Comparison of ENCODE assay signal across 9 mouse cellular contexts in the genomic region with DNA sequence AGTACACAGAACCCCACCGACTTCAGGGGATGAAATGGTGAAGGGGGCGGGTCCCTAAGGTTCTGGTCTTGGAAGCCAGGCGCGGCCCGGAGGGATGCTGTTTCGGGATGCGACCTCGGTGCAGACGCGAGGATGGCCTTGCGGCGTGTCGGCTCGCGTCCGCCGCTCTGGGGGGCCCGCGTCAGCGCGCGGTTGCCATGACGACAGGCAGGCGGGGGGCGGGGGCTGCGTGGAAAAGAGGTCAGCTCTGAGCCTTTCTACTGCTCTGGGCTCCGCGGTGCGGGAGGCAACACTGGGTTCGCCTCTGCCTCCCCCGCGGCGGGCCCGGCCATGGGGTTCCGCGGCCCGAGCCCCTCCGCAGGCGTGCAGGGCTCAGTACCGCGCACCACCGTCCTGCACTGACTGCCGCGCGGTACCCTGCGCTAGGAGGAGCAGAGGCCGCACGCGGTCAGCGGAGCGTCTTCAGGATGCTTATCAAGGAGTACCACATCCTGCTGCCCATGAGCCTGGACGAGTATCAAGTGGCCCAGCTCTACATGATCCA. TPM values are rescaled to one million over a fixed set of nuclear protein-coding genes. Genes with fewer than 3 reads are reported as not detected.
DNase-seq lines count a peak whose midpoint lies in the region; ATAC-seq and TF ChIP-seq lines count a peak whose summit lies in the region.
"Had no signal": no experiment of that assay in that cellular context is flagged by ENCODE, and none has a peak within 500 bp of the region (broad histone marks: within the 10 kb centered on the region; RNA-seq: fewer than 3 reads in every experiment).

No protein-coding gene starts in this region.

- no peak for TF ChIP-seq CTCF in hindbrain, postnatal 0 days (IDR thresholded peaks at IDR 0.05; ENCODE audit: low read depth)
- TF ChIP-seq CTCF in liver, adult 2 months (IDR thresholded peaks at IDR 0.05; ENCODE audit: low read depth, low read length) = no peak

- H3K9me3 ChIP-seq in forebrain, embryonic 12.5 days = no peaks in the 10 kb centered on the region
- no peaks in the 10 kb centered on the region for H3K9me3 ChIP-seq in hindbrain, postnatal 0 days (ENCODE audit: low read length)
- no peaks in the 10 kb centered on the region for H3K9me3 ChIP-seq in neural tube, embryonic 15.5 days (replicated peaks)

- peak overlapping the region; percentile 66 for H3K9ac ChIP-seq in forebrain, embryonic 12.5 days
- H3K9ac ChIP-seq in hindbrain, postnatal 0 days (replicated peaks; ENCODE audit: low read length) = peak overlapping the region; percentile 55
- no peak overlapping the region for H3K9ac ChIP-seq in liver, adult 2 months (ENCODE audit: low read depth, low read length)
- H3K9ac ChIP-seq in neural tube, embryonic 15.5 days (replicated peaks) = peak overlapping the region; percentile 75

- no peak for TF ChIP-seq POLR2A in liver, adult 2 months (IDR thresholded peaks at IDR 0.05; ENCODE audit: extremely low read depth, insufficient read depth, low read length)

- H3K4me1 ChIP-seq in forebrain, embryonic 12.5 days = peaks cover 54% of the 10 kb centered on the region
- peaks cover 24% of the 10 kb centered on the region for H3K4me1 ChIP-seq in hindbrain, postnatal 0 days (ENCODE audit: insufficient read depth, low read length)
- H3K4me1 ChIP-seq in liver, adult 2 months (ENCODE audit: control insufficient read depth, insufficient read depth, low read length) = peaks cover 26% of the 10 kb centered on the region
- peaks cover 69% of the 10 kb centered on the region for H3K4me1 ChIP-seq in neural tube, embryonic 15.5 days

- no peaks in the 10 kb centered on the region for H3K79me2 ChIP-seq in liver, adult 2 months (ENCODE audit: control insufficient read depth, insufficient read depth, low read length)

- H3K27ac ChIP-seq in forebrain, embryonic 12.5 days = no peak overlapping the region
- peak overlapping the region; percentile 59; the same call in 1 of the 2 replicates for H3K27ac ChIP-seq in hindbrain, postnatal 0 days
- no peak overlapping the region for H3K27ac ChIP-seq in liver, adult 2 months (replicated peaks; ENCODE audit: insufficient read depth, low read depth, low read length)
- H3K27ac ChIP-seq in neural tube, embryonic 15.5 days (replicated peaks) = peak overlapping the region; percentile 72

- WGBS in forebrain, embryonic 12.5 days = under 1% methylated on average over 52 of the region's 52 CpGs
- under 1% methylated on average over 51 of the region's 52 CpGs for WGBS in hindbrain, postnatal 0 days
- 20% methylated on average over 51 of the region's 52 CpGs for WGBS in liver, adult 2 months
- under 1% methylated on average over 51 of the region's 52 CpGs for WGBS in neural tube, embryonic 15.5 days

- peak overlapping the region; percentile 95 for H3K4me2 ChIP-seq in forebrain, embryonic 12.5 days
- peak overlapping the region; percentile 70 for H3K4me2 ChIP-seq in hindbrain, postnatal 0 days (ENCODE audit: low read depth, low read length)
- peak overlapping the region; percentile 84 for H3K4me2 ChIP-seq in neural tube, embryonic 15.5 days

- intact Hi-C loops in heart, postnatal 25 days (cut with DNase I) = loop anchor here (2.0 kb wide), 1 partner anchor 18 kb away; no protein-coding TSS in a partner anchor

- ATAC-seq in forebrain, embryonic 12.5 days (ENCODE audit: low FRiP score) = peak; percentile 10; the same call in 1 of the 2 replicates
- peak; percentile 10; the same call in 1 of the 2 replicates for ATAC-seq in hindbrain, postnatal 0 days
- peak; percentile 9; the same call in 1 of the 2 replicates for ATAC-seq in neural tube, embryonic 15.5 days (ENCODE audit: low FRiP score)
- no peak for ATAC-seq in megakaryocyte progenitor cell, adult 5-6 weeks (replicated peaks; ENCODE audit: poor library complexity)
- ATAC-seq: Patski had no signal

- peak; percentile 94 for DNase-seq in heart, adult 11 months
- DNase-seq in heart, postnatal 25 days (ENCODE audit: low spot score) = no peak
- peak; percentile 68 for DNase-seq in adrenal gland, adult 8-10 months
- DNase-seq in hindbrain, postnatal 0 days (ENCODE audit: low spot score) = peak; percentile 80
- no peak for DNase-seq in liver, adult 2 months (ENCODE audit: extremely low read depth, low read depth, low spot score)

- H3K27me3 ChIP-seq in forebrain, embryonic 12.5 days = peaks cover 43% of the 10 kb centered on the region
- H3K27me3 ChIP-seq in hindbrain, postnatal 0 days (ENCODE audit: insufficient read depth, low read length) = no peaks in the 10 kb centered on the region
- no peaks in the 10 kb centered on the region for H3K27me3 ChIP-seq in liver, adult 2 months (ENCODE audit: control insufficient read depth, insufficient read depth, low read length)
- no peaks in the 10 kb centered on the region for H3K27me3 ChIP-seq in neural tube, embryonic 15.5 days (replicated peaks)
- H3K27me3 ChIP-seq: Patski had no signal

- H3K36me3 ChIP-seq in forebrain, embryonic 12.5 days (replicated peaks) = no peaks in the 10 kb centered on the region
- H3K36me3 ChIP-seq in hindbrain, postnatal 0 days (ENCODE audit: insufficient read depth, low read length) = no peaks in the 10 kb centered on the region
- no peaks in the 10 kb centered on the region for H3K36me3 ChIP-seq in liver, adult 2 months (ENCODE audit: control insufficient read depth, insufficient read depth, low read length)
- peaks cover 21% of the 10 kb centered on the region for H3K36me3 ChIP-seq in neural tube, embryonic 15.5 days

- peak overlapping the region; percentile 57 for H3K4me3 ChIP-seq in forebrain, embryonic 12.5 days (replicated peaks)
- H3K4me3 ChIP-seq in hindbrain, postnatal 0 days (ENCODE audit: low read length) = peak overlapping the region; percentile 57
- H3K4me3 ChIP-seq in liver, adult 2 months (ENCODE audit: insufficient read depth, low read depth, low read length) = peak overlapping the region; percentile 19; the same call in 1 of the 2 replicates
- H3K4me3 ChIP-seq in neural tube, embryonic 15.5 days (replicated peaks) = peak overlapping the region; percentile 66

RNA-seq across cellular contexts. Expression of gene Pitpnm1, which starts 1.0 kb away (rescaled TPM):
- total RNA-seq in heart, postnatal 25 days (2021) = 10 to 100 TPM; 20.8 to 22.1 TPM
- 100 to 1,000 TPM in 1 of 4 experiments, 10 to 100 TPM in 3; 57.1 to 119 (median 84.1) TPM for total RNA-seq in adrenal gland, adult 8-10 months (2022)
- polyA plus RNA-seq in forebrain, embryonic 12.5 days (2016; fragmentation: Nextera tagmentation; extraction: Ambion mirVana) = 21.5 and 22.9 TPM in 2 replicates
- total RNA-seq in hindbrain, postnatal 0 days (2014; rRNA removed) = 134 and 142 TPM in 2 replicates
- polyA plus RNA-seq in hindbrain, postnatal 0 days (2015; fragmentation: Nextera tagmentation; extraction: Ambion mirVana) = 88.0 and 91.9 TPM in 2 replicates
- total RNA-seq in liver, adult 2 months (2014; rRNA removed) = 1.7 and 4.9 TPM in 2 replicates
- 8.1 and 14.2 TPM in 2 replicates for polyA plus RNA-seq in liver, adult 2 months (2012; rRNA removed)
- polyA plus RNA-seq in neural tube, embryonic 15.5 days (2015; fragmentation: Nextera tagmentation; extraction: Ambion mirVana) = 72.1 and 80.9 TPM in 2 replicates
- total RNA-seq in megakaryocyte progenitor cell, adult 5-6 weeks (2015) = 7.8 and 11.2 TPM in 2 replicates
- 6.8 and 17.2 TPM in 2 replicates for total RNA-seq in megakaryocyte progenitor cell, adult 5-6 weeks (2017)

RNA-seq across cellular contexts. Expression of gene Cdk2ap2, which starts 3.8 kb away (rescaled TPM):
- 10 to 100 TPM; 36.6 to 45.1 TPM for total RNA-seq in heart, postnatal 25 days (2021)
- 100 to 1,000 TPM; 100 to 146 (median 129) TPM for total RNA-seq in adrenal gland, adult 8-10 months (2022)
- 70.4 and 73.9 TPM in 2 replicates for polyA plus RNA-seq in forebrain, embryonic 12.5 days (2016; fragmentation: Nextera tagmentation; extraction: Ambion mirVana)
- total RNA-seq in hindbrain, postnatal 0 days (2014; rRNA removed) = 49.4 and 57.5 TPM in 2 replicates
- polyA plus RNA-seq in hindbrain, postnatal 0 days (2015; fragmentation: Nextera tagmentation; extraction: Ambion mirVana) = 63.9 and 64.6 TPM in 2 replicates
- 33.9 and 44.0 TPM in 2 replicates for total RNA-seq in liver, adult 2 months (2014; rRNA removed)
- polyA plus RNA-seq in liver, adult 2 months (2012; rRNA removed) = 185 and 198 TPM in 2 replicates
- 88.7 and 99.0 TPM in 2 replicates for polyA plus RNA-seq in neural tube, embryonic 15.5 days (2015; fragmentation: Nextera tagmentation; extraction: Ambion mirVana)
- total RNA-seq in megakaryocyte progenitor cell, adult 5-6 weeks (2015) = 112 and 126 TPM in 2 replicates
- total RNA-seq in megakaryocyte progenitor cell, adult 5-6 weeks (2017) = 24.2 and 44.8 TPM in 2 replicates

RNA-seq across cellular contexts. Expression of gene Cabp2, which starts 19.4 kb away (rescaled TPM):
- total RNA-seq in heart, postnatal 25 days (2021) = not detected
- total RNA-seq in adrenal gland, adult 8-10 months (2022) = not detected
- polyA plus RNA-seq in forebrain, embryonic 12.5 days (2016; fragmentation: Nextera tagmentation; extraction: Ambion mirVana) = not detected in 2 replicates
- not detected in 2 replicates for total RNA-seq in hindbrain, postnatal 0 days (2014; rRNA removed)
- polyA plus RNA-seq in hindbrain, postnatal 0 days (2015; fragmentation: Nextera tagmentation; extraction: Ambion mirVana) = not detected in 2 replicates
- 0.13 and 0.37 TPM in 2 replicates for total RNA-seq in liver, adult 2 months (2014; rRNA removed)
- polyA plus RNA-seq in liver, adult 2 months (2012; rRNA removed) = 0.27 and 0.70 TPM in 2 replicates
- polyA plus RNA-seq in neural tube, embryonic 15.5 days (2015; fragmentation: Nextera tagmentation; extraction: Ambion mirVana) = not detected in 2 replicates
- not detected in 2 replicates for total RNA-seq in megakaryocyte progenitor cell, adult 5-6 weeks (2015)
- total RNA-seq in megakaryocyte progenitor cell, adult 5-6 weeks (2017) = not detected in 2 replicates
- polyA plus RNA-seq: Patski had no signal

RNA-seq across cellular contexts. Expression of gene Aip, which starts 24.9 kb away (rescaled TPM):
- total RNA-seq in heart, postnatal 25 days (2021) = 10 to 100 TPM; 54.2 to 56.8 TPM
- total RNA-seq in adrenal gland, adult 8-10 months (2022) = 100 to 1,000 TPM; 129 to 143 (median 134) TPM
- 56.4 and 60.7 TPM in 2 replicates for polyA plus RNA-seq in forebrain, embryonic 12.5 days (2016; fragmentation: Nextera tagmentation; extraction: Ambion mirVana)
- total RNA-seq in hindbrain, postnatal 0 days (2014; rRNA removed) = 33.4 and 38.2 TPM in 2 replicates
- polyA plus RNA-seq in hindbrain, postnatal 0 days (2015; fragmentation: Nextera tagmentation; extraction: Ambion mirVana) = 89.4 and 94.3 TPM in 2 replicates
- 16.5 and 20.1 TPM in 2 replicates for total RNA-seq in liver, adult 2 months (2014; rRNA removed)
- 30.0 and 33.5 TPM in 2 replicates for polyA plus RNA-seq in liver, adult 2 months (2012; rRNA removed)
- 105 and 111 TPM in 2 replicates for polyA plus RNA-seq in neural tube, embryonic 15.5 days (2015; fragmentation: Nextera tagmentation; extraction: Ambion mirVana)
- 61.9 and 66.4 TPM in 2 replicates for total RNA-seq in megakaryocyte progenitor cell, adult 5-6 weeks (2015)
- total RNA-seq in megakaryocyte progenitor cell, adult 5-6 weeks (2017) = 24.4 and 31.1 TPM in 2 replicates

RNA-seq across cellular contexts. Expression of gene Gpr152, which starts 38.8 kb away (rescaled TPM):
- total RNA-seq in heart, postnatal 25 days (2021) = not detected
- total RNA-seq in adrenal gland, adult 8-10 months (2022) = under 1 TPM in 2 of 4 experiments, not detected in 2; 0.06 to 0.08 TPM
- polyA plus RNA-seq in forebrain, embryonic 12.5 days (2016; fragmentation: Nextera tagmentation; extraction: Ambion mirVana) = not detected in 2 replicates
- 0.37 TPM in 1 of 2 replicates, not detected in the other for total RNA-seq in hindbrain, postnatal 0 days (2014; rRNA removed)
- polyA plus RNA-seq in hindbrain, postnatal 0 days (2015; fragmentation: Nextera tagmentation; extraction: Ambion mirVana) = 0.05 TPM in 1 of 2 replicates, not detected in the other
- total RNA-seq in liver, adult 2 months (2014; rRNA removed) = not detected in 2 replicates
- polyA plus RNA-seq in liver, adult 2 months (2012; rRNA removed) = 0.02 TPM in 2 replicates
- not detected in 2 replicates for polyA plus RNA-seq in neural tube, embryonic 15.5 days (2015; fragmentation: Nextera tagmentation; extraction: Ambion mirVana)
- not detected in 2 replicates for total RNA-seq in megakaryocyte progenitor cell, adult 5-6 weeks (2015)
- total RNA-seq in megakaryocyte progenitor cell, adult 5-6 weeks (2017) = 0.10 TPM in 1 of 2 replicates, not detected in the other
- polyA plus RNA-seq: Patski had no signal

Comparison
In these comparisons a context has a peak if more than half of its experiments do, and no peak if none do; other contexts are left out.
1. DNase-seq: peak in heart, adult 11 months (single experiment), adrenal gland, adult 8-10 months (single experiment) and hindbrain, postnatal 0 days (single experiment); none in heart, postnatal 25 days (single experiment) and liver, adult 2 months (single experiment).
2. H3K27ac ChIP-seq: peak in hindbrain, postnatal 0 days (single experiment) and neural tube, embryonic 15.5 days (single experiment); none in forebrain, embryonic 12.5 days (single experiment) and liver, adult 2 months (single experiment).
3. Peak in every context shown above with its lines, with median percentiles within 50 percentile points of each other: H3K4me2 ChIP-seq and H3K4me3 ChIP-seq.